Mouse (Mus musculus) stomach, embryonic 14.5 days (tissue): ENCODE data around the gene Otulinl. TPM values are rescaled to one million over a fixed set of nuclear protein-coding genes. Genes with fewer than 3 reads are reported as not detected.
"Not testable (repeated sequence)": the region's sequence is repeated elsewhere in the genome, so short reads cannot be mapped to it uniquely, and the experiment has no call there.

Source experiments
- ATAC-seq: fragments of 200-750 bp; cut with Nextera tagmentation; 2 replicates; pipeline ENCODE4 v1.8.0; 2017; ENCODE audit warnings: low read depth, moderate TSS enrichment; ENCODE audit not compliant: insufficient number of reproducible peaks, insufficient read depth, low FRiP score
- H3K27ac ChIP-seq: fragments of 300-500 bp; sonication (generic); 2 replicates; pipeline ENCODE4 v1.5.1; 2014; ENCODE audit warnings: mild to moderate bottlenecking, low read length, moderate library complexity, mixed read lengths
- H3K27me3 ChIP-seq: fragments of 300-500 bp; sonication (generic); 2 replicates; pipeline ENCODE4 v1.6.1; 2014; ENCODE audit warnings: low read length, control low read depth, mixed read lengths; ENCODE audit not compliant: control insufficient read depth, insufficient read depth
- H3K36me3 ChIP-seq: fragments of 300-500 bp; sonication (generic); 2 replicates; pipeline ENCODE4 v1.6.1; 2014; ENCODE audit warnings: mild to moderate bottlenecking, control low read depth, low read length, moderate library complexity, mixed read lengths; ENCODE audit not compliant: control insufficient read depth, insufficient read depth
- H3K4me1 ChIP-seq: fragments of 300-500 bp; sonication (generic); 2 replicates; pipeline ENCODE4 v1.6.1; 2014; ENCODE audit warnings: low read length, control low read depth, mixed read lengths; ENCODE audit not compliant: control insufficient read depth, insufficient read depth
- H3K4me2 ChIP-seq: fragments of 300-500 bp; sonication (generic); replicated peaks from 2 replicates; pipeline ENCODE4 v1.6.1; 2014; ENCODE audit warnings: low read depth, low read length, control low read depth
- H3K4me3 ChIP-seq: fragments of 300-500 bp; sonication (generic); 2 replicates; pipeline ENCODE4 v1.5.1; 2014; ENCODE audit warnings: low read depth, low read length, control low read depth
- H3K9ac ChIP-seq: fragments of 300-500 bp; sonication (generic); replicated peaks from 2 replicates; pipeline ENCODE4 v1.6.1; 2014; ENCODE audit warnings: low read depth, mild to moderate bottlenecking, control low read depth, low read length, moderate library complexity, mixed read lengths
- H3K9me3 ChIP-seq: fragments of 300-500 bp; sonication (generic); 2 replicates; pipeline ENCODE4 v1.6.1; 2016; ENCODE audit warnings: low read depth, low read length, control low read depth; ENCODE audit not compliant: control insufficient read depth
- WGBS: fragments of 180-500 bp; shearing (Covaris S2); extraction: QIAGEN DNeasy Blood & Tissue Kit; methylation state at CpG from one replicate; pipeline ENCODE4 v1.1.7; 2014; 5-methylcytosine and 5-hydroxymethylcytosine counted together
- polyA plus RNA-seq: library from polyadenylated mRNA; unstranded; fragments of >200 nt; fragmentation: Nextera tagmentation; extraction: Ambion mirVana; gene quantifications from 2 replicates; pipeline ENCODE4 v1.2.1, GENCODE M21; 2014

Gene Otulinl
- 13.2 and 18.1 TPM in 2 replicates for polyA plus RNA-seq

- no peak within 1 kb of the TSS; the same call in 1 of the 2 replicates for H3K27ac ChIP-seq
- peak; percentile 98 for ATAC-seq
Measured at GRCm38 (mm10) chr15:27681419-27682187, at the start of gene Otulinl. TSS of gene Otulinl (minus strand) at chr15:27681579.

GRCm38 (mm10) chr15:27726228-27726627, 44.8 kb upstream of the Otulinl start:
- H3K27me3 ChIP-seq: no peaks in the 10 kb centered on the region
- H3K9ac ChIP-seq: no peak overlapping the region
- no peaks in the 10 kb centered on the region; the same call in 1 of the 2 replicates for H3K36me3 ChIP-seq
- no peaks in the 10 kb centered on the region for H3K4me1 ChIP-seq
- H3K27ac ChIP-seq: no peak overlapping the region
- H3K9me3 ChIP-seq: no peaks in the 10 kb centered on the region
- WGBS: 77% methylated on average over 6 of the region's 6 CpGs
- ATAC-seq: no peak
- H3K4me2 ChIP-seq: no peak overlapping the region
- no peak overlapping the region for H3K4me3 ChIP-seq

More at GRCm38 (mm10) chr15:27681419-27682187, at the start of gene Otulinl:
- no peaks in the 10 kb centered on the region for H3K9me3 ChIP-seq
- H3K4me2 ChIP-seq: peak within 1 kb of the TSS; percentile 84
- H3K27me3 ChIP-seq: no peaks in the 10 kb centered on the region
- H3K4me1 ChIP-seq: 0 out of 2 replicates have a peak, but pooled peaks cover 4% of the 10 kb centered on the region
- H3K4me3 ChIP-seq: peak within 1 kb of the TSS; percentile 58
- H3K9ac ChIP-seq: peak within 1 kb of the TSS; percentile 49
- H3K36me3 ChIP-seq: no peaks in the 10 kb centered on the region
- 2% methylated on average over 58 of the region's 59 CpGs for WGBS

GRCm38 (mm10) chr15:27724796-27725680, 43.7 kb upstream of the Otulinl start:
- no peaks in the 10 kb centered on the region for H3K36me3 ChIP-seq
- no peaks in the 10 kb centered on the region for H3K27me3 ChIP-seq
- H3K27ac ChIP-seq: no peak overlapping the region
- no peaks in the 10 kb centered on the region for H3K9me3 ChIP-seq
- ATAC-seq: no peak
- H3K4me2 ChIP-seq: no peak overlapping the region
- H3K9ac ChIP-seq: no peak overlapping the region
- WGBS: 71% methylated on average over 9 of the region's 9 CpGs
- no peaks in the 10 kb centered on the region for H3K4me1 ChIP-seq
- H3K4me3 ChIP-seq: no peak overlapping the region

- Histone ChIP-seq H3K4me1 (no peaks in the 10 kb centered on the region), H3K4me2 (no peak overlapping the region), H3K27me3 (no peaks in the 10 kb centered on the region), H3K27ac (no peak overlapping the region), H3K9ac (no peak overlapping the region), H3K9me3 (no peaks in the 10 kb centered on the region), H3K36me3 (no peaks in the 10 kb centered on the region), H3K4me3 (no peak overlapping the region)
- no peak for ATAC-seq
- 67% methylated on average over 6 of the region's 6 CpGs for WGBS
Measured at GRCm38 (mm10) chr15:27724298-27724697, 42.9 kb upstream of the Otulinl start.

- no peak for ATAC-seq
- Histone ChIP-seq H3K9me3 (no peaks in the 10 kb centered on the region), H3K4me2 (no peak overlapping the region), H3K4me3 (no peak overlapping the region), H3K36me3 (no peaks in the 10 kb centered on the region), H3K9ac (no peak overlapping the region), H3K27ac (no peak overlapping the region), H3K27me3 (no peaks in the 10 kb centered on the region), H3K4me1 (no peaks in the 10 kb centered on the region)
- 53% methylated on average over 6 of the region's 6 CpGs for WGBS
Measured at GRCm38 (mm10) chr15:27723746-27724145, 42.4 kb upstream of the Otulinl start.

GRCm38 (mm10) chr15:27720297-27720696, 38.9 kb upstream of the Otulinl start:
- not testable (repeated sequence) for H3K4me2 ChIP-seq, H3K4me3 ChIP-seq, H3K27ac ChIP-seq, H3K9ac ChIP-seq, H3K9me3 ChIP-seq, ATAC-seq, H3K27me3 ChIP-seq, H3K4me1 ChIP-seq, H3K36me3 ChIP-seq
- WGBS: 83% methylated on average over 8 of the region's 8 CpGs

GRCm38 (mm10) chr15:27718668-27719067, 37.3 kb upstream of the Otulinl start:
- no peak for ATAC-seq
- H3K9ac ChIP-seq: no peak overlapping the region
- H3K27me3 ChIP-seq: no peaks in the 10 kb centered on the region
- H3K27ac ChIP-seq: no peak overlapping the region
- no peaks in the 10 kb centered on the region for H3K9me3 ChIP-seq
- H3K4me3 ChIP-seq: no peak overlapping the region
- 77% methylated on average over 7 of the region's 7 CpGs for WGBS
- H3K4me1 ChIP-seq: no peaks in the 10 kb centered on the region
- H3K4me2 ChIP-seq: no peak overlapping the region
- no peaks in the 10 kb centered on the region for H3K36me3 ChIP-seq

GRCm38 (mm10) chr15:27715331-27715730, 34.0 kb upstream of the Otulinl start:
- WGBS: 21% methylated on average over 3 of the region's 3 CpGs
- no peak for ATAC-seq

More at GRCm38 (mm10) chr15:27715331-27715730, 34.0 kb upstream of the Otulinl start:
- Histone ChIP-seq H3K4me3 (no peak overlapping the region), H3K27ac (no peak overlapping the region), H3K9ac (no peak overlapping the region), H3K4me1 (no peaks in the 10 kb centered on the region), H3K36me3 (no peaks in the 10 kb centered on the region), H3K9me3 (no peaks in the 10 kb centered on the region), H3K4me2 (no peak overlapping the region), H3K27me3 (no peaks in the 10 kb centered on the region)
